Mouse (Mus musculus) kidney, adult 2 months (tissue): Measurements from ENCODE around the gene Pdcd1lg2.

Experiments
- CTCF ChIP-seq: fragments of 200-500 bp; conservative IDR thresholded peaks from 2 replicates; pipeline ENCODE4 v1.5.1; 2011; ENCODE audit warnings: low read depth, mild to moderate bottlenecking, control low read depth, low read length, moderate library complexity, mixed read lengths; ENCODE audit not compliant: insufficient read depth, insufficient read length
- POLR2A ChIP-seq: fragments of 200-500 bp; IDR thresholded peaks from one replicate; pipeline ENCODE4 v1.6.1; 2011; ENCODE audit warnings: low read depth, low read length, control low read depth

- TF ChIP-seq CTCF (no peak), POLR2A (no peak)
Observed at GRCm38 (mm10) chr19:29394721-29395120, 16.0 kb upstream of the Pdcd1lg2 start.
